Mouse (Mus musculus) ES-E14 (cell line): ENCODE data around the gene Pop5. TPM values are rescaled to one million over a fixed set of nuclear protein-coding genes. Genes with fewer than 3 reads are reported as not detected.

Source experiments
- DNase-seq: peaks from one replicate; pipeline ENCODE4 v3.0.0-alpha.2; 2013; ENCODE audit warnings: low read depth, low spot score
- H3K27ac ChIP-seq: 2 replicates; pipeline ENCODE4 v1.5.1; 2012; ENCODE audit warnings: low read depth, mild to moderate bottlenecking, low read length, moderate library complexity, mixed read lengths; ENCODE audit not compliant: poor library complexity, insufficient read depth, severe bottlenecking
- H3K36me3 ChIP-seq: 2 replicates; pipeline ENCODE4 v1.6.1; 2012; ENCODE audit warnings: mild to moderate bottlenecking, low read length, moderate library complexity, mixed read lengths; ENCODE audit not compliant: control insufficient read depth, poor library complexity, insufficient read depth, severe bottlenecking
- H3K4me1 ChIP-seq, 2 experiments: fragments of 150-350 bp in 1 of 2; sonication (generic) in 1 of 2; 2 replicates each; pipeline ENCODE4 v1.6.1; 2012; ENCODE audit warnings: low read length in 2 of 2, mild to moderate bottlenecking in 1 of 2, mixed read lengths in 1 of 2; ENCODE audit not compliant: control insufficient read depth in 2 of 2, insufficient read depth in 2 of 2, poor library complexity in 1 of 2
- H3K4me3 ChIP-seq, 2 experiments: fragments of 150-350 bp in 1 of 2; sonication (generic) in 1 of 2; 2 replicates each; pipeline ENCODE4 v1.5.1; 2012; ENCODE audit warnings: low read length in 2 of 2, low read depth in 1 of 2, mild to moderate bottlenecking in 1 of 2, mixed read lengths in 1 of 2; ENCODE audit not compliant: insufficient read depth in 1 of 2, poor library complexity in 1 of 2, severe bottlenecking in 1 of 2
- H3K9ac ChIP-seq: 2 replicates; pipeline ENCODE4 v1.6.1; 2012; ENCODE audit warnings: low read depth, mild to moderate bottlenecking, low read length, mixed read lengths; ENCODE audit not compliant: poor library complexity, insufficient read depth, severe bottlenecking
- H3K9me3 ChIP-seq: fragments of 150-350 bp; sonication (generic); 2 replicates; pipeline ENCODE4 v1.6.1; 2012; ENCODE audit warnings: low read depth, mild to moderate bottlenecking, low read length; ENCODE audit not compliant: control insufficient read depth, insufficient read depth
- CHD2 ChIP-seq: IDR thresholded peaks from 2 replicates; pipeline ENCODE4 v1.6.1; 2014; ENCODE audit warnings: mild to moderate bottlenecking, low read depth, low read length, inconsistent platforms
- HCFC1 ChIP-seq: IDR thresholded peaks from 2 replicates; pipeline ENCODE4 v1.6.1; 2012; ENCODE audit warnings: low read length, inconsistent platforms, borderline replicate concordance; ENCODE audit not compliant: insufficient read depth
- MAFK ChIP-seq: IDR thresholded peaks from 2 replicates; pipeline ENCODE4 v1.6.1; 2014; ENCODE audit warnings: mild to moderate bottlenecking, low read depth, low read length, inconsistent platforms; ENCODE audit not compliant: insufficient read depth
- ZC3H11A ChIP-seq: IDR thresholded peaks from 2 replicates; pipeline ENCODE4 v1.6.1; 2012; ENCODE audit warnings: low read depth, mild to moderate bottlenecking, inconsistent platforms, low read length, borderline replicate concordance
- ZNF384 ChIP-seq: IDR thresholded peaks from 2 replicates; pipeline ENCODE4 v1.6.1; 2012; ENCODE audit warnings: low read depth, low read length, inconsistent platforms
- in situ Hi-C, 2 experiments: fragments of 600-800 bp; cut with MboI; formaldehyde crosslinking; loops; one replicate each; pipeline ENCODE4 v1.15.1; 2025; ENCODE audit warnings: low sequenced_read_pairs in 2 of 2, inconsistent platforms in 1 of 2; ENCODE audit not compliant: unreplicated experiment in 2 of 2
- total RNA-seq: library from RNA; depleted of rRNA; stranded (reverse); fragments of 300-350 nt; gene quantifications from 2 replicates; pipeline ENCODE4 v1.2.3, GENCODE M21; 2012

Pop5 gene
- total RNA-seq, 1 experiment: 155 TPM

GRCm38 (mm10) chr5:115212861-115213260 is 22.8 kb upstream of the Pop5 start:
- TF ChIP-seq ZC3H11A: no peak
- TF ChIP-seq CHD2: no peak
- no peak for TF ChIP-seq MAFK
- TF ChIP-seq HCFC1: no peak
- no peak for TF ChIP-seq ZNF384
- Histone ChIP-seq H3K27ac (no peak overlapping the region), H3K4me3 (no peak overlapping the region), H3K9ac (no peak overlapping the region), H3K9me3 (no peaks in the 10 kb centered on the region), H3K4me1 (peaks cover 7 to 13% of the 10 kb centered on the region in 2 experiments; a peak in 3 of 4 replicates), H3K36me3 (no peaks in the 10 kb centered on the region)
- DNase-seq: no peak
- in situ Hi-C loops: no loop called here

- Histone ChIP-seq H3K4me3 (peak overlapping the region; percentile 64 to 70), H3K4me1 (peaks cover 5 to 8% of the 10 kb centered on the region in 2 experiments; a peak in 3 of 4 replicates), H3K9ac (peak overlapping the region; percentile 78), H3K27ac (no peak overlapping the region), H3K9me3 (no peaks in the 10 kb centered on the region), H3K36me3 (no peaks in the 10 kb centered on the region)
- in situ Hi-C loops: no loop called here
- no peak for TF ChIP-seq CHD2
- no peak for TF ChIP-seq ZNF384
- TF ChIP-seq HCFC1: no peak
- TF ChIP-seq ZC3H11A: no peak
- TF ChIP-seq MAFK: no peak
- no peak for DNase-seq
These were observed 20.8 kb upstream of the Pop5 start for GRCm38 (mm10) chr5:115214864-115215263.

GRCm38 (mm10) chr5:115215273-115216185 is 20.1 kb upstream of the Pop5 start:
- no peak for TF ChIP-seq HCFC1
- no peak for TF ChIP-seq CHD2
- no peak for TF ChIP-seq MAFK
- no peak for TF ChIP-seq ZC3H11A
- TF ChIP-seq ZNF384: no peak
- in situ Hi-C loops: no loop called here
- peaks cover 5 to 8% of the 10 kb centered on the region in 2 experiments; a peak in 3 of 4 replicates for H3K4me1 ChIP-seq
- H3K36me3 ChIP-seq: no peaks in the 10 kb centered on the region
- H3K9ac ChIP-seq: no peak overlapping the region; the same call in 1 of the 2 replicates
- no peaks in the 10 kb centered on the region for H3K9me3 ChIP-seq
- no peak for DNase-seq
- H3K27ac ChIP-seq: no peak overlapping the region
- peak overlapping the region; percentile 43 to 70 for H3K4me3 ChIP-seq

GRCm38 (mm10) chr5:115217998-115218397 is 17.6 kb upstream of the Pop5 start:
- no peak overlapping the region for H3K4me3 ChIP-seq
- no peak overlapping the region for H3K9ac ChIP-seq
- no peaks in the 10 kb centered on the region for H3K36me3 ChIP-seq
- in situ Hi-C loops: no loop called here
- H3K27ac ChIP-seq: no peak overlapping the region
- H3K4me1 ChIP-seq: peaks cover 2 to 5% of the 10 kb centered on the region in 2 experiments; a peak in 3 of 4 replicates
- H3K9me3 ChIP-seq: no peaks in the 10 kb centered on the region
- no peak for TF ChIP-seq ZNF384
- no peak for TF ChIP-seq HCFC1
- no peak for TF ChIP-seq ZC3H11A
- no peak for TF ChIP-seq MAFK
- TF ChIP-seq CHD2: no peak
- no peak for DNase-seq
